Mouse (Mus musculus) hindbrain, postnatal 0 days (tissue): ENCODE data around the gene Degs1. TPM values are rescaled to one million over a fixed set of nuclear protein-coding genes. Genes with fewer than 3 reads are reported as not detected.
"Not testable (repeated sequence)": the region's sequence is repeated elsewhere in the genome, so short reads cannot be mapped to it uniquely, and the experiment has no call there.

Source experiments
- ATAC-seq: fragments of 200-750 bp; cut with Nextera tagmentation; 2 replicates; pipeline ENCODE4 v1.8.0; 2017; ENCODE audit warnings: mild to moderate bottlenecking, moderate TSS enrichment, moderate library complexity
- DNase-seq: peaks from one replicate; pipeline ENCODE4 v3.0.0-alpha.2; 2015; ENCODE audit warnings: low spot score
- H3K27ac ChIP-seq: fragments of 300-500 bp; sonication (generic); 2 replicates; pipeline ENCODE4 v1.5.1; 2014; ENCODE audit warnings: mild to moderate bottlenecking
- H3K27me3 ChIP-seq: fragments of 300-500 bp; sonication (generic); 2 replicates; pipeline ENCODE4 v1.6.1; 2014; ENCODE audit warnings: low read length, mixed read lengths; ENCODE audit not compliant: insufficient read depth
- H3K36me3 ChIP-seq: fragments of 300-500 bp; sonication (generic); 2 replicates; pipeline ENCODE4 v1.6.1; 2014; ENCODE audit warnings: low read length, mixed read lengths; ENCODE audit not compliant: insufficient read depth
- H3K4me1 ChIP-seq: fragments of 300-500 bp; sonication (generic); 2 replicates; pipeline ENCODE4 v1.6.1; 2014; ENCODE audit warnings: antibody characterized with exemption, low read length, mixed read lengths; ENCODE audit not compliant: insufficient read depth
- H3K4me2 ChIP-seq: fragments of 300-500 bp; sonication (generic); 2 replicates; pipeline ENCODE4 v1.6.1; 2014; ENCODE audit warnings: low read depth, mild to moderate bottlenecking, low read length, moderate library complexity, mixed read lengths
- H3K4me3 ChIP-seq: fragments of 300-500 bp; sonication (generic); 2 replicates; pipeline ENCODE4 v1.5.1; 2014; ENCODE audit warnings: low read length
- H3K9ac ChIP-seq: fragments of 300-500 bp; sonication (generic); replicated peaks from 2 replicates; pipeline ENCODE4 v1.6.1; 2014; ENCODE audit warnings: mild to moderate bottlenecking, low read length, moderate library complexity, mixed read lengths
- H3K9me3 ChIP-seq: fragments of 300-500 bp; sonication (generic); 2 replicates; pipeline ENCODE4 v1.6.1; 2016; ENCODE audit warnings: low read length, mixed read lengths
- CTCF ChIP-seq: IDR thresholded peaks from 2 replicates; pipeline ENCODE4 v1.5.1; 2016; ENCODE audit warnings: antibody characterized with exemption, control low read depth, low read depth
- WGBS: fragments of 180-500 bp; shearing (Covaris S2); extraction: QIAGEN DNeasy Blood & Tissue Kit; methylation state at CpG from one replicate; pipeline ENCODE4 v1.1.7; 2014; 5-methylcytosine and 5-hydroxymethylcytosine counted together
- polyA plus RNA-seq: library from polyadenylated mRNA; unstranded; fragments of >200 nt; fragmentation: Nextera tagmentation; extraction: Ambion mirVana; gene quantifications from 2 replicates; pipeline ENCODE4 v1.2.1, GENCODE M21; 2015
- total RNA-seq: library from RNA; depleted of rRNA; stranded (reverse); fragments of >200 nt; gene quantifications from 2 replicates; pipeline ENCODE4 v1.2.3, GENCODE M21; 2014

Gene Degs1
- total and polyA plus RNA-seq, 2 experiments from 2014 or later: 101 to 135 TPM

GRCm38 (mm10) chr1:182296141-182296540 is 13.5 kb upstream of the Degs1 start:
- no peak for DNase-seq
- H3K27ac ChIP-seq: no peak overlapping the region
- H3K36me3 ChIP-seq: no peaks in the 10 kb centered on the region
- H3K4me1 ChIP-seq: no peaks in the 10 kb centered on the region
- WGBS: 87% methylated on average over 6 of the region's 6 CpGs
- no peak overlapping the region for H3K4me2 ChIP-seq
- H3K4me3 ChIP-seq: no peak overlapping the region
- no peak for ATAC-seq
- no peak for TF ChIP-seq CTCF
- no peak overlapping the region for H3K9ac ChIP-seq
- H3K9me3 ChIP-seq: no peaks in the 10 kb centered on the region
- H3K27me3 ChIP-seq: no peaks in the 10 kb centered on the region

GRCm38 (mm10) chr1:182292291-182292690 is 9.7 kb upstream of the Degs1 start:
- TF ChIP-seq CTCF: no peak
- WGBS: 81% methylated on average over 4 of the region's 4 CpGs
- no peak for ATAC-seq

GRCm38 (mm10) chr1:182290741-182291140 is 8.1 kb upstream of the Degs1 start:
- H3K4me2 ChIP-seq, H3K27me3 ChIP-seq, H3K9ac ChIP-seq, H3K4me1 ChIP-seq, H3K27ac ChIP-seq, ATAC-seq, H3K9me3 ChIP-seq, H3K4me3 ChIP-seq, H3K36me3 ChIP-seq, DNase-seq: not testable (repeated sequence)
- WGBS: 95% methylated on average over 3 of the region's 3 CpGs

More at GRCm38 (mm10) chr1:182292291-182292690, 9.7 kb upstream of the Degs1 start:
- no peak overlapping the region for H3K4me2 ChIP-seq
- no peak overlapping the region for H3K4me3 ChIP-seq
- no peaks in the 10 kb centered on the region for H3K36me3 ChIP-seq
- H3K9ac ChIP-seq: no peak overlapping the region
- no peak overlapping the region for H3K27ac ChIP-seq
- no peaks in the 10 kb centered on the region for H3K4me1 ChIP-seq
- no peak for DNase-seq
- H3K27me3 ChIP-seq: no peaks in the 10 kb centered on the region
- H3K9me3 ChIP-seq: no peaks in the 10 kb centered on the region

GRCm38 (mm10) chr1:182289781-182290180 is 7.2 kb upstream of the Degs1 start:
- Histone ChIP-seq H3K9ac (no peak overlapping the region), H3K9me3 (no peaks in the 10 kb centered on the region), H3K36me3 (no peaks in the 10 kb centered on the region), H3K4me2 (no peak overlapping the region), H3K4me3 (no peak overlapping the region), H3K27ac (no peak overlapping the region), H3K27me3 (no peaks in the 10 kb centered on the region), H3K4me1 (no peaks in the 10 kb centered on the region)
- no peak for ATAC-seq
- DNase-seq: peak; percentile 43
- no peak for TF ChIP-seq CTCF
- WGBS: 45% methylated on average over 2 of the region's 2 CpGs

- no peak for TF ChIP-seq CTCF
- no peak for DNase-seq
- no peaks in the 10 kb centered on the region for H3K27me3 ChIP-seq
- no peak overlapping the region for H3K4me3 ChIP-seq
- no peaks in the 10 kb centered on the region for H3K36me3 ChIP-seq
- no peak for ATAC-seq
- 64% methylated on average over 2 of the region's 2 CpGs for WGBS
- H3K27ac ChIP-seq: no peak overlapping the region
- no peak overlapping the region for H3K9ac ChIP-seq
- no peak overlapping the region for H3K4me2 ChIP-seq
- H3K9me3 ChIP-seq: no peaks in the 10 kb centered on the region
- H3K4me1 ChIP-seq: no peaks in the 10 kb centered on the region
Measured at GRCm38 (mm10) chr1:182288601-182289000, 6.0 kb upstream of the Degs1 start.

GRCm38 (mm10) chr1:182287781-182288180 is 5.2 kb upstream of the Degs1 start:
- no peak for ATAC-seq
- H3K4me1 ChIP-seq: 0 out of 2 replicates have a peak, but pooled peaks cover 5% of the 10 kb centered on the region
- H3K36me3 ChIP-seq: no peaks in the 10 kb centered on the region
- no peak for DNase-seq
- TF ChIP-seq CTCF: no peak
- WGBS: 80% methylated on average over 7 of the region's 7 CpGs
- H3K4me3 ChIP-seq: no peak overlapping the region
- H3K27me3 ChIP-seq: no peaks in the 10 kb centered on the region
- H3K4me2 ChIP-seq: no peak overlapping the region
- H3K9me3 ChIP-seq: no peaks in the 10 kb centered on the region
- no peak overlapping the region for H3K27ac ChIP-seq
- no peak overlapping the region for H3K9ac ChIP-seq

- TF ChIP-seq CTCF: no peak
- Histone ChIP-seq H3K27me3 (no peaks in the 10 kb centered on the region), H3K9me3 (no peaks in the 10 kb centered on the region), H3K9ac (no peak overlapping the region), H3K36me3 (no peaks in the 10 kb centered on the region), H3K4me2 (no peak overlapping the region), H3K27ac (no peak overlapping the region), H3K4me1 (peaks cover 15% of the 10 kb centered on the region), H3K4me3 (no peak overlapping the region)
- WGBS: 92% methylated on average over 2 of the region's 2 CpGs
- ATAC-seq (no peak), DNase-seq (no peak)
Measured at GRCm38 (mm10) chr1:182284795-182285194, 2.2 kb upstream of the Degs1 start.
